Mouse (Mus musculus): ENCODE results near the gene Olfr222.

Olfr222 gene

DNA sequence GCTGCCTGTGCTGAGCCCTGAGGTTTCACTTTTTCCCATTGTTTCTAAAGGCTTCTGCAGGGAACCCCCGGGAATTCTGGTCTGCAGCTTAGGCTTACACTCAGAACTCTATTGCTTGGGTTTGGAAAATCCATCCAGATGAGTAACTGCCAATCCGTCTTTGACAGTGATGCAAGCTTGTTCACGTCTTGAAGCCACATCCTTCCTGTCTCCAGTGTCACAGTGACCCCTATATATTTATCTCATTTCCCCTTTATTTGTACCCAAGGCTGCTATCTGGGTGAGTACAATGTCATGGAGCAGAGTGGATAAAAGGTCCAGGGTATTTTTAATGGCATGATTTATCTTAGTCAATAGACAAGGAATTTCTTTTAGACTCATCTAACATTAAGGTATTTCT lies 34.7 kb downstream of the Olfr222 start, which contains the start of gene Nlrp3:
Gene Nlrp3, plus strand, starts transcription at position 245 of the 400 bp plus-strand sequence.
- CTCF ChIA-PET: no interaction called here

DNA sequence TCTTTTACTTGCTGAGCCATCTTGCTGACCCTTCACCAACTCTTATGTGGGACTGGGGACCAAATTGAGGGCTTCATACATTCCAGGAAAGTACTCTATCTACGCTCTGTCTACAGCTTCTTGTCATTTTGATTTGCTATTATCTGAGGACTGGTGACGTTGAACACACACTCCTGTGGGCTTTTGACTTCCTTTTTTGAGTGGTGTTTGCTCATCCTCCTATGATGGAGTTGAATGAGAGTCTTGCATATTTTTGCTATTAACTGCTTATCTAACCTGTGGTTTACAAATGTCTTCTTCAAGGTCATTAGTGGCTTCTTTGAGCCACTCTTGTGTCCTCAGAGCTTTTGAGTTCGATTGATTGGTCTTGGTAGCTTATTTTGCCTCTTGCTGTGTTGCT lies 35.9 kb downstream of the Olfr222 start:
- CTCF ChIA-PET: no interaction called here

GRCm38 (mm10) chr11:59538387-59538786 lies 37.6 kb downstream of the Olfr222 start:
- CTCF ChIA-PET: no interaction called here

DNA sequence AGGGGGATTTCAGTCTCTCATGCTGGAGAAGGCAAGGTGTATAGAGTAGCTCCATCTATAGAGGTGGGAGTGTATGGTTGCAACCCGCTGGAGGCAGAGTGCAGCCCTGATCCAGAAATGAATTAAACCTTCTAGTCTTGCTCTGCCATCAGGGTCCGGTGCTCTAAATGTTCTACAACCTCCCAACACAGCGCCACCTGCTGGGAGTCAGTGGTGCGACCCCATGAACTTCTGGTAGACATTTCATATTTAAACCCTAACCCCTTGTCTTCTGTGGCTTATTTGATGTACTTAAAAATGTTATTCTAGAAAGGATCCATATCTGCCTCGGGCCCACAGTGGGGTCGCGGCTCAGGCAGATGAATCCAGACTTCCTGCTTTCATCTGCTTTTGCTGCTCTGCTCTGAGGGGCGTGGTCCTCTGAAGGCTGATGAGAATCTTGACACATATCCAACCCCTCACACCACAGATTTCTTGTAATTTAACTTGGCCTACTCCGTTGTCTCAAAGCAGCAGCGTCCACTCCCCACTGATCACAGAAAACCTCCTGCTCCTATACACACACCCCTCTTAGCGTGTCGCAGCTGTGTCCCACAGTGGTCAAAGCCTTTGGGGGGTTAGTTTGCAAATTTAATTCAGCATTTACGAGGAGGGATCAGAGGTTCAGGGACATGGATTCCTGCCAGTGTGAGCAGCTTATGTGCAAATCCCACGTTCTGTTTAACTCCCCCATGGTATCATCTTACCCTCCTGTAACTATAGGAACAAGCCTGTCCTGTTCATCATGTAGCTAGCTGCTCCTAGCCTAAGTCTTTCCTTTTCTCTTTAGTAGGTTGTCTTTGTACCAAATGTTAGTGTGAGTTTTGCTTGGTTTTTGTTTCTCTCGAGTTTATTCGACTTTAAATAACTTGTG lies 38.6 kb downstream of the Olfr222 start:
- CTCF ChIA-PET: no interaction called here

DNA sequence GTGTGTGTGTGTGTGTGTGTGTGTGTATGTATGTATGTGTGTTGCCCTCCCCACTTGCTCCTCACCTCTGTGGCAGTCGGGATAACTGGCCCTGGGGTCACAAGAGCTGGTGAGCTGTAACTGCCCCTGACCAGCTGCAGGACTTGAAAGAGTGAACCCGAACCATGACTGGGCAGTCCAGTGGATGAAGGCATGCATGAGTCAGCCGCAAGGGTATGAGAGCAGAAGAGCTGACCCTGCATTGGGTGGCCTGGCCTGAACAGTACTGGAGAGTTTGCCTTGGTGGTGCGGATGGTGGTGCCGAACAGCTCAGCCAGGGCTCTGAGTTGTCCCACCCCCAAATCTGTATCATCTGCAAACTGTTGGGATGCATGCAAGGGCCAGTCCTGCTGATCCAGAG lies 44.5 kb downstream of the Olfr222 start:
- CTCF ChIA-PET: no interaction called here

DNA sequence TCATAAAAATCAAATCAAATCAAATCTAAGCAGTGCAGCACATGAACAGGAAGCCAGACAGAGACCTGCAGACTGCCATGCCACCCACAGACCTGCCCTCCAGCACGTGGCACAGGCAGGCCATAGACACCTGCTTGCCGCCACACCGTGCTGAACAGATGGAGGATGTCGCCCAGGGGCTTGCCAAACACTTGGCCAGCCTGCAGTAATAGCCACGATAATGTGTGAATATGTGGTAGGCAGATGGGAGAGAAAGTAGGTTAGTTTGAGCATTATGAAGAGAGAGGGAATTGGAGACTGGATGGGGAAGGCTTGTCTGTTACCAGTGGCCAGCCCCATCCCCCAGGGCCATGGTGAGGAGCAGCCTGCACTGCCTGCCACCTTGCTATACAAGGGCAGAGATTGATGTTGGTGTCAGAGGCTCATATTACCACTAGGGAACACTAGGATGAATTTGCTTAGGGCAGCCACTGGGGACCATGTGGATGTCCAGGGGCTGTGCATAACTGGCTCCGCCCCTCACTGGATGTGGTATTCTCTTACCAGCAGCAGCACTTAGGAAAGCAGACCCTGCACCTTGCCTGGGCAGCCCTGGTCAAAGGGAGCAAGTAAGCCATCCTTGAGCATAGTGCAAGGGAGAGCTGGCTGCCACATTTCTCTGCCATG lies 45.0 kb downstream of the Olfr222 start:
- CTCF ChIA-PET: no interaction called here

DNA sequence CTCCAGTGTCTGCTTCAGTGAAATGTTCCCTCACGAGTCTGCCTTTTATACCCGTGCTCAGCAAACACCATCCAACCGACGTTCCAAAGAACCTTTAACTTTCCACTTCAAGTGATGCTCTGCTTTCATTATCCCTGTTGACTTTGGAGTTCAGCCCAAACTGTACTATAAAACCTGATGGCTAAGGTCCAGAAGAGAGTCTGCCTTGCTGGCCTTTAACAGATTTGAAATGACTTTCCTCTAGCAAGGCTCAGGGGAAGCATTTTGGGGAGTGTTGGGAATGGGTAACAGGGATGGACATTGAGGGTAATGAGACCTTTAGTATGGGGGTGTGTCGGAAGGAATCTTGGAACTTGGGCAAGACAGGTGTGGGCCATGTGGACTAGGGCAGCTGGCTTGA lies 45.8 kb downstream of the Olfr222 start:
- CTCF ChIA-PET: no interaction called here

DNA sequence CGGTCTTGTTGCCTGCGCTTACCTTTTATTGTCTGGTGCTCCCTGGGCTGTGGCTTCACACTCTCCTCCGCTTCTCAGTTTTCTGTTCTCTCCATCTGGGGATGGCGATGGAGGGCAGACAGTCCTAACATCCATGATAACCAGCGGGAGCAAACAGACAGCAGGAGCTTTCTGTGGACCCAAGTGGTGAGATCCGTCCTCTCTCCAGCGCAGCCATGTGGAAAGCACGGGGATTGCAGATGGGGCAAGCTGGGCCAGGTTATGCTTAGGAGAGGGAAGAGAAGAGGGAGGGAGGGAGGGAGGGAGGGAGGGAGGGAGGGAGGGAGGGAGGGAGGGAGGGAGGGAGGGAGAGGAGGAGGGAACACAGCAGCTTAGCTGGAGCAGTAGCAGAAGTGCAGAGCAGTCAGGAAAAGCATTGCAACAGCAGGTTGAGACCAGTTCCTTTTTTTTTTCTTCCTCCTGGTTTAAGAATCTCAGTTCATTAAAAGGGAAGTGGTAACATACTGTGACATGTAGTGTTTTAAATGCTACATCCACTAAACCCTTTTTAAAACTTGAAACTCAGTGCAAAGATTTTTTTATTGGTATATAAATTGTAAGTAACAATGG lies 49.5 kb downstream of the Olfr222 start, which contains the start of gene Zkscan17:
Gene Zkscan17, minus strand, starts transcription at position 280 of the 609 bp plus-strand sequence.
- CTCF ChIA-PET: no interaction called here

DNA sequence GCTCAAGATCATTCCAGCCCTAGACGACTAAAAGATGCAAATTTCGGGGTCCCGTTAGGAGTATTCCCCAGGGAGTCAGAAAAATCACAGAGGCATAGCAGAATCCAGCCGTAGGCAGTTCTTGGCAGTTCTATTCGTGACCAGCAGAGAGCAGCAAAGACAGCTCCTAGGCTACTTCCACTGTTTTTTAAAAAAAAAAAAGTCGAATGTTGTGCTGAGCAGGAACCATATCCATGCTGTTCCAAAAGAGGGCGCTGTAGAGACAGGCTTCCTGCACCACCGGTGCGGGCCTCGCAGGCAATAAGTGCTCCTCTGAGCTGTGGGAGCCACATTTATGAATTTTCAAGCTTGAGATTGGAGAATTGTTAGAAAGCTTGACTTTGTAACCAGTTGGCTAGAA lies 50.8 kb downstream of the Olfr222 start:
- CTCF ChIA-PET: interaction anchor here (0.6 to 0.8 kb wide), 3 partner anchors 16 to 1605 kb away, joined by 3 read pairs; no protein-coding TSS in a partner anchor

DNA sequence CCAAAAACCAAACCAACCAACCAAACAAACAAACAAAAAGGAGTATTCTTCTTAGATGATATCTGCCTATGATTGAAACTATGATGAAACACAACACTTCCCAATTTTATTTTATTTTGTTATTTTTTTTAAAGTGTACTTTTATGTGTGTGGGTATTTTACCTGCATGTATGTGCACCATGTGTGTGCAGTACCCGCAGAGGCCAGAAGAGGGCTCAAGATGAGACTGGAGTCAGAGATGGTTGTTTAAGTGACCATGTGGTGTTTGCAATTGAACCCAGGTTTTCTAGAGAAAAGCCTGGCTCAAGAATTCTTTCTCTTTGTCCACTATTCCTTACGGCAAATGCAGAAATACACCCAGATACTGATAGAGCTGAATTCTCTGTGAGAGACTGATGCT lies 51.9 kb downstream of the Olfr222 start:
- CTCF ChIA-PET: interaction anchor here (0.6 kb wide), 1 partner anchor 47 kb away, joined by 4 read pairs; no protein-coding TSS in a partner anchor
